Mouse (Mus musculus): Measurements from ENCODE around the gene Slc9a7. TPM values are rescaled to one million over a fixed set of nuclear protein-coding genes. Genes with fewer than 3 reads are reported as not detected.
A peak's percentile ranks its signal among the peaks of the same experiment; 100 is the strongest.

The Slc9a7 gene
- total and polyA plus RNA-seq, 2 experiments from 2014 or later: 10.5 to 55.0 TPM

DNA sequence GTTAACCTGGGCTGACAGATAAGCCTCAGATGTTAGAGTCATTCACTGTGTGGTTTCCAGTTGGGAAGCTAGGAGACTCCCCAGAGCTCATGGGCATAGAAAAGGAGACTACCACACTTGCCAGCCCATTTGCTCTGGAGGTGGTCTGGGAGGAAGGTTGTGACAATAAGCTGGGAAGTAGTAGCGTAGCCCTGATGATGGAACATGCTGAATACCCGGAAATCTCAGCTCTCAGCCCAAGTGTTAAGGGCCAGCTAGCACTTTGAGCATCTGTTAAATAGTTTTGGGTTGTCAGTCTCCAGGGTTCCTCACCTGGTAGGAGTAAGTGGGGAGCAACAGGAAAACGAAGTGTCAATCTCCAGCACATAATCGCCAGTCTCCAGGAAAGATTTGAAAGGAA, 221.4 kb downstream of the Slc9a7 start:
- DNase-seq (no peak), ATAC-seq (no peak)
- Histone ChIP-seq H3K4me1 (ENCODE audit: insufficient read depth) (no peaks in the 10 kb centered on the region), H3K27ac (ENCODE audit: low read depth, low read length) (no peak overlapping the region), H3K27me3 (ENCODE audit: insufficient read depth, low read length) (no peaks in the 10 kb centered on the region), H3K9ac (no peak overlapping the region), H3K9me3 (ENCODE audit: low read length) (no peaks in the 10 kb centered on the region), H3K36me3 (ENCODE audit: insufficient read depth) (no peaks in the 10 kb centered on the region), H3K4me3 (ENCODE audit: low read depth, low read length) (no peak overlapping the region), H3K4me2 (ENCODE audit: low read depth) (no peak overlapping the region)
- WGBS: 63% methylated on average over 4 of the region's 4 CpGs
- no peak for TF ChIP-seq CTCF (IDR thresholded peaks at IDR 0.05; ENCODE audit: low read depth)

DNA sequence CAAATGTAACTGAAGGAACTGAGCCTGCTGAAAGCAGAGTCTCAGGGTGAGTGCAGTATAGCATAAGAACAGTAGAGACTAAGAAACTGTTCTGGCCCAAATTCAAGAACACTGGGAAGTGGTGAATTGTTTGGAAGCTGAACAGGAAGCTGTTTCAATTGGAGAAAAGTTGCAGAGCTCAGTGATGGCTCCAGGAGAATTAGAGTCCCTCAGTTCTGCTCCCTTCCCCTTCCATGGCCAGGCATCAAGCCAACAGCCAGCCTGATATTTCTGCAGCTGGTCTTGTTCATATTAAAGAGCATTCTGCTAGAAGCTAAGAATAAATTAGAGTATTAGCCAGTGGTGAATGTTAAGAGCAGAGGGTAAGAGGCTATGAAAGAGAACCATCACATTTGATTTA, 225.0 kb downstream of the Slc9a7 start:
- no peak for DNase-seq
- ATAC-seq: no peak
- Histone ChIP-seq H3K36me3 (ENCODE audit: insufficient read depth) (no peaks in the 10 kb centered on the region), H3K4me2 (ENCODE audit: low read depth) (no peak overlapping the region), H3K4me1 (ENCODE audit: insufficient read depth) (no peaks in the 10 kb centered on the region), H3K27me3 (ENCODE audit: insufficient read depth, low read length) (no peaks in the 10 kb centered on the region), H3K4me3 (ENCODE audit: low read depth, low read length) (no peak overlapping the region), H3K27ac (ENCODE audit: low read depth, low read length) (no peak overlapping the region), H3K9me3 (ENCODE audit: low read length) (no peaks in the 10 kb centered on the region), H3K9ac (no peak overlapping the region)
- no peak for TF ChIP-seq CTCF (IDR thresholded peaks at IDR 0.05; ENCODE audit: low read depth)

DNA sequence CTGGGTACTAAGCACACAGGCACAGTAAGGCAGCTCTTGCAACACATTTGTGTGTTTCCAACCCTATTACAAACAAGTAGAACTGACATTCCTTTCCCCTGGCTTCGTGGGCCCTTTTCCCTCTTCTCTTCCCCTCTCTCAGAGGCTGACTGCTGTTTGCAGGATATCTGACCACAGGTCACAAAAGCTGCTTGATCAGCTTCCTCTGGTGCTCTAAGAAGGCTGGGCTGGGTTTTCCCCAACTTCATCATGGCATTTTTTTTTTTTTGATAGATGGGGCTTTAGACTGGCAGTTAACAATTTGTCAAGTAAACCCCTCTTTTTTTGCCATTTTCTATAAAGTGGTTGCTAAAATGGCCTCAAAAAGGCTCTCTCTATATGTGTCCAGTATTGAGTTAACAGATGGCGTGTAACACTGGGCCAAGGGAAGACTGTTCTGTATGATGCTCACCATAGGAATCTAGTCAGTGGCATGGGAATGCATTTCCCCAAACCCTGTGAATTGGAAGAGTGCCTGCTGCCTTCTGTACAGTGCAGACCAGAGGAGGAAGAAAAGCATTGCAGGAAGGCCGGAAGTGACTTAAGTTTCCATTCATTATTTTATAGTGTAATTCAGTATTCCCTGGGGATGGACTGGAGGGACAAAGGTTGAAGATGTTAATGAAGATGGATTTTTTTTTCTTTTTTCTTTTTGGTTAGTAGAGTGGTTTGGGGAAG, 229.7 kb downstream of the Slc9a7 start:
- DNase-seq: no peak
- no peaks in the 10 kb centered on the region for H3K9me3 ChIP-seq (ENCODE audit: low read length)
- no peak overlapping the region for H3K4me2 ChIP-seq (ENCODE audit: low read depth)
- no peak for ATAC-seq
- no peak for TF ChIP-seq CTCF (IDR thresholded peaks at IDR 0.05; ENCODE audit: low read depth)
- no peak overlapping the region for H3K4me3 ChIP-seq (ENCODE audit: low read depth, low read length)
- H3K4me1 ChIP-seq (ENCODE audit: insufficient read depth): no peaks in the 10 kb centered on the region
- WGBS: 52% methylated on average over 3 of the region's 3 CpGs
- no peak overlapping the region for H3K9ac ChIP-seq
- no peak overlapping the region for H3K27ac ChIP-seq (ENCODE audit: low read depth, low read length)
- H3K27me3 ChIP-seq (ENCODE audit: insufficient read depth, low read length): no peaks in the 10 kb centered on the region
- no peaks in the 10 kb centered on the region for H3K36me3 ChIP-seq (ENCODE audit: insufficient read depth)

DNA sequence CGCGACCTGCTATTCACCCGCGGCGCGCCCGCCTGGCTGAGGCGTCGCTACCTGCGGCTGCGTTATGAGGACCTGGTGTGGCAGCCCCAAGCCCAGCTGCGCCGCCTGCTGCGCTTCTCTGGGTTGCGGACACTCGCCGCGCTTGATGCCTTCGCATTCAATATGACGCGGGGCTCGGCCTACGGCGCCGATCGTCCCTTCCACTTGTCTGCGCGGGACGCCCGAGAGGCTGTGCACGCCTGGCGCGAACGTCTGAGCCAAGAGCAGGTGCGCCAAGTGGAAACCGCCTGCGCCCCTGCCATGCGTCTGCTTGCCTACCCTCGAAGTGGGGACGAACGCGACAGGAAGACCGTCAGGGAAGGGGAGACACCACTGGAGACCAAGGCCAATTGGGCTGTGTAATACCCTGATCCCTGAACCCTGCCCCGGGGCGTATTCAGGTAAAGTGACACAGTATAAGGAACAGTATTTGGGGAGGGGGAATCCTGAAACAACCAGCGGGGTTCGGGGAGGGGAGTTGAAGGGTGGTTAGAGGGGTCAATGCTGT, 230.8 kb downstream of the Slc9a7 start:
- H3K27ac ChIP-seq (ENCODE audit: low read depth, low read length): no peak overlapping the region
- no peaks in the 10 kb centered on the region for H3K4me1 ChIP-seq (ENCODE audit: insufficient read depth)
- H3K9me3 ChIP-seq (ENCODE audit: low read length): no peaks in the 10 kb centered on the region
- peak; percentile 14 for DNase-seq
- peak overlapping the region; percentile 61 for H3K4me2 ChIP-seq (ENCODE audit: low read depth)
- TF ChIP-seq CTCF (IDR thresholded peaks at IDR 0.05; ENCODE audit: low read depth): no peak
- peak; percentile 23; the same call in 1 of the 2 replicates for ATAC-seq
- no peaks in the 10 kb centered on the region for H3K27me3 ChIP-seq (ENCODE audit: insufficient read depth, low read length)
- H3K4me3 ChIP-seq (ENCODE audit: low read depth, low read length): peak overlapping the region; percentile 44
- 28% methylated on average over 47 of the region's 47 CpGs for WGBS
- no peaks in the 10 kb centered on the region for H3K36me3 ChIP-seq (ENCODE audit: insufficient read depth)
- H3K9ac ChIP-seq: peak overlapping the region; percentile 22; the same call in 1 of the 2 replicates

DNA sequence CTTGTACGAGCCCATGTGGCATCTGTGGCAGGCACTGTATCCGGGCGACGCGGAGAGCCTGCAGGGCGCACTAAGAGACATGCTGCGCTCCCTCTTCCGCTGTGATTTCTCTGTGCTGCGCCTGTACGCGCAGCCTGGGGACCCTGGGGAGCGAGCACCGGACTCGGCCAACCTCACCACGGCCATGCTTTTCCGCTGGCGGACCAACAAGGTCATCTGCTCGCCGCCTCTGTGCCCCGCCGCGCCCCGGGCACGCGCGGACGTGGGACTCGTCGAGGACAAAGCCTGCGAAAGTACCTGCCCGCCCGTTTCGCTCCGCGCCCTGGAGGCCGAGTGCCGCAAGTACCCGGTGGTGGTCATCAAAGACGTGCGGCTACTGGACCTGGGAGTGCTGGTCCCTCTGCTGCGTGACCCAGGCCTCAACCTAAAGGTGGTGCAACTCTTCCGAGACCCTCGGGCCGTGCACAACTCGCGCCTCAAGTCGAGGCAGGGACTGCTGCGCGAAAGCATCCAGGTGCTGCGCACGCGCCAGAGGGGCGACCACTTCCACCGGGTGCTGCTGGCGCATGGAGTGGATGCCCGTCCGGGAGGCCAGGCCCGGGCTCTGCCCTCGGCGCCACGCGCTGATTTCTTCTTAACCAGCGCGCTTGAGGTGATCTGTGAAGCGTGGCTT, 231.4 kb downstream of the Slc9a7 start:
- H3K27me3 ChIP-seq (ENCODE audit: insufficient read depth, low read length): no peaks in the 10 kb centered on the region
- TF ChIP-seq CTCF (IDR thresholded peaks at IDR 0.05; ENCODE audit: low read depth): peak; percentile 11; the same call in 1 of the 2 replicates
- H3K36me3 ChIP-seq (ENCODE audit: insufficient read depth): no peaks in the 10 kb centered on the region
- WGBS: 29% methylated on average over 65 of the region's 65 CpGs
- H3K9ac ChIP-seq: peak overlapping the region; percentile 22; the same call in 1 of the 2 replicates
- peak; percentile 20 for DNase-seq
- H3K4me3 ChIP-seq (ENCODE audit: low read depth, low read length): peak overlapping the region; percentile 44
- H3K9me3 ChIP-seq (ENCODE audit: low read length): no peaks in the 10 kb centered on the region
- peak overlapping the region; percentile 61 for H3K4me2 ChIP-seq (ENCODE audit: low read depth)
- H3K4me1 ChIP-seq (ENCODE audit: insufficient read depth): no peaks in the 10 kb centered on the region
- no peak overlapping the region for H3K27ac ChIP-seq (ENCODE audit: low read depth, low read length)
- peak; percentile 78 for ATAC-seq

DNA sequence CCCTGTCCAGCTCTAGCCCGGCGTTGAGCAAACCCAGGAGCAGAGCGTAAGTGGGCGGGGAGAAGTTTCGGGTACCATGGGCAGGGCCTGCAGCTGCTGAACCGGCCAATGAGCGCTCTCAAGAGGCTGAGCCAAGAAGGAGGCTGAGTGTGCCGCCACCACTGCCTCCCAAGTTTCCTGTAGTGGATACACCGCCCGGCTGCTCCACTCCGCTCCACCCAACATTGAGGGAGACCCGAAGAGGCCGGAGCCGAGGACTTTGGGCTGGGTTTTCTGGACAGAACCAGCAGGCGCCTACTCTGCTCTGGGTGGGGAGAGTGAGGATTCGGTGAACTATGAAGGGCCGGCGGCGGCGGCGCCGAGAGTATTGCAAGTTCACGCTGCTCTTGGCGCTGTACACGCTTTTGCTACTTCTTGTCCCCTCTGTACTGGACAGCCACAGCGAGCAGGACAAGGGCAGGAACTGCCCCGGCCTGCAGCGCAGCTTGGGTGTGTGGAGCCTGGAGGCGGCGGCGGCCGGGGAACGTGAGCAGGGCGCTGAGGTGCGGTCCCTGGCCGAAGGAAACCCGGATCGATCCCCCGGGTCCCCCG, 232.1 kb downstream of the Slc9a7 start, which contains the start of gene Chst7:
Chst7 (plus strand) TSS at position 180 of the 591 bp plus-strand sequence.
- Histone ChIP-seq H3K9me3 (ENCODE audit: low read length) (no peaks in the 10 kb centered on the region), H3K9ac (peak within 1 kb of the TSS; percentile 22; the same call in 1 of the 2 replicates), H3K27me3 (ENCODE audit: insufficient read depth, low read length) (no peaks in the 10 kb centered on the region), H3K4me3 (ENCODE audit: low read depth, low read length) (peak within 1 kb of the TSS; percentile 44), H3K4me2 (ENCODE audit: low read depth) (peak within 1 kb of the TSS; percentile 61), H3K4me1 (ENCODE audit: insufficient read depth) (no peaks in the 10 kb centered on the region), H3K36me3 (ENCODE audit: insufficient read depth) (no peaks in the 10 kb centered on the region), H3K27ac (ENCODE audit: low read depth, low read length) (no peak within 1 kb of the TSS)
- no peak for TF ChIP-seq CTCF (IDR thresholded peaks at IDR 0.05; ENCODE audit: low read depth)
- WGBS: 37% methylated on average over 39 of the region's 40 CpGs
- DNase-seq (peak; percentile 22), ATAC-seq (peak; percentile 75)

Other genes with a start within 250 kb of the Slc9a7 start
- gene Chst7, start 232.2 kb downstream of the Slc9a7 start, total RNA-seq (2014; rRNA removed): 5.8 and 9.9 TPM in 2 replicates
- 5.9 and 6.8 TPM in 2 replicates for gene Chst7, start 232.2 kb downstream of the Slc9a7 start, polyA plus RNA-seq (2015; fragmentation: Nextera tagmentation; extraction: Ambion mirVana)
- gene Rp2, start 72.7 kb upstream of the Slc9a7 start, total RNA-seq (2014; rRNA removed): 19.2 and 20.2 TPM in 2 replicates
- gene Rp2, start 72.7 kb upstream of the Slc9a7 start, polyA plus RNA-seq (2015; fragmentation: Nextera tagmentation; extraction: Ambion mirVana): 6.7 and 9.9 TPM in 2 replicates
- 14.2 and 16.2 TPM in 2 replicates for gene Jade3, start 133.9 kb upstream of the Slc9a7 start, total RNA-seq (2014; rRNA removed)
- 2.5 and 3.2 TPM in 2 replicates for gene Jade3, start 133.9 kb upstream of the Slc9a7 start, polyA plus RNA-seq (2015; fragmentation: Nextera tagmentation; extraction: Ambion mirVana)